Mouse (Mus musculus) gonadal fat pad, adult 2 months (tissue): Measurements from ENCODE around the gene Xpnpep3. TPM values are rescaled to one million over a fixed set of nuclear protein-coding genes. Genes with fewer than 3 reads are reported as not detected.
"Not testable (repeated sequence)": the region's sequence is repeated elsewhere in the genome, so short reads cannot be mapped to it uniquely, and the experiment has no call there.

Source experiments
- DNase-seq: peaks from one replicate; pipeline ENCODE4 v3.0.0-alpha.2; 2012; ENCODE audit warnings: low read depth
- polyA plus RNA-seq: library from polyadenylated mRNA; depleted of rRNA; stranded (reverse); fragments of >200 nt; gene quantifications from 2 replicates; pipeline ENCODE4 v1.2.3, GENCODE M21; 2012

Xpnpep3 gene
- polyA plus RNA-seq, 1 experiment = 13.3 TPM

- no peak for DNase-seq
Measured at GRCm38 (mm10) chr15:81399297-81399637, 671 bp upstream of the Xpnpep3 start.

DNA sequence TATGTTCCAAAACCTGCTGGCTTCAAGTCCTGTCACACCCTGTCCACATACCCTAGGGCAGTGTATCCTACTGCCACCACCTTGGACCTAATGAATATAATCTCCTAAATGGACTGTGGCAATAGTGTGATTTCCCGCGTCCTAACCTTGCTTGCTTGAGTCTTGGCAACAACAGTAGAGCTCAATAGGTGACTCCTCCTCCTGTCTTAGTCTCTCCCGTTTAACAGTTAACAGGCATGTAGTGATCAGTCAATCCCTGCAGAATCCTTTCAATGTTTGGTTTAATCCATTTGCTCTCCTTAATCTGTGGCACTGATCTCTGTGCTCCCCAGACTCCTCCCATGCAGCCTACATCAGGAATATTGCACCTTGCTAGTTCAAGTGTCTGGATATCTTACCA, 5.1 kb downstream of the Xpnpep3 start:
- peak; percentile 84 for DNase-seq

DNA sequence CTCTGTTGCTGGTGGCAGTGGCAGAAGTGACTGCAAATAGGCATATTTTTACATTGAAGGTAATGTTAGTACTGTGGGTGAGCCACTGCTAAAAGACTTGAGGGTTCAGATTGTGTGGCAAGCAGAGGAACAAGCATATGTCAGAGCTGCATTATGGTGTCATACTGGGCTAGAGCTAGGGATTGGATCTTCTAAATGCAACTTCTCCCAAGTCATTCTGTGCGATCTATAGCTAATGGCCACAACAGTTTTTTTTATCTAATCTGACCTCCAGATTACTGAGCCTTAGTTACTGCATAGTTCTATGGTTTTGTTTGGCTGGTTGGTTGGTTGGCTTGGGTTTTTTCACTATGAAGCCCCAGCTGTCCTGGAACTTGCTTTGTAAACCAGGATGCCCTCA, 8.3 kb downstream of the Xpnpep3 start, which contains the start of gene Dnajb7:
Gene Dnajb7 (minus strand): TSS at position 101 of the 400 bp plus-strand sequence.
- DNase-seq = no peak

DNA sequence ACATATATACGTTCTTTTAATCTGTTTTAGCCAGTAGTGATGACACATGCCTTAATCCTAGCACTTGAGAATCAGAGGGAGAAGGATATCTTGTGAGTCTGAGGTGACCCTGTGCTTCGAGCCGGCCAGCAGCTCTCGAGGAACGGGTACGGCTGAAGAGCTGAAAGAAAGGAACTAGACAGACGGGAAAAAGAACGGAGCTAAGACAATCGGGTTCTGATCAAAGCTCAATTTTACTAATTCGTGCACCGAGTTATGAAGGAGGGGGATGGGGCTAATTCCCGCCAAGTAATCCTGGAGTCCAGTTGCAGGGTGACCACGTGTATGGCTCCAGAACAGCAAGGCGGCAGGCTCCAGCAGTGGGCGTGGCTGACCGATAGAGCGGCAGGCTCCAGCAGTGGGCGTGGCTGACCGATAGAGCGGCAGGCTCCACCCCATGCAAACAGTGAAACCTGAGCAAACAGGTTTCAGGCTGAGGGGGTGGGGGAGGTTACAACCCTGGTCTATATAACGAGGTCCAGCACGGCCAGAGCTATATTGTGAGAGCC, 16.9 kb downstream of the Xpnpep3 start:
- not testable (repeated sequence) for DNase-seq

DNA sequence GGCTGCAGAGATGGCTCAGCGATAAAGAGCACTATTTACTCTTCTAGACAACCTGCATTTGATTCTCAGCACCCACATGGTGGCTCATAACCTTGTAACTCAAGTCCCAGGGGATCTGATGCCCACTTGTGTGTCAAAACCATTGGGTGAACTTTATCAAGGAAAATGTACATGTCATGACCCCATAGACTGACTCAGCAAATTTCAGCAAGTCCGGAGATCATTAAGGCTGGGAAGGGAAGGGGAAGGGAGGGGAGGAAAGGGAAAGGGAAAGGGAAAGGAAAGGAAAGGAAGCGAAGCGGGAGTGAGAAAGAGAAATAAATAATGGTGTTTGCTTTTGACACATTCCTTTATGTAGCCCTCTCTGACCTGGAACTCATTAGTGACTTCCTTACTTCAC, 18.1 kb downstream of the Xpnpep3 start:
- no peak for DNase-seq

DNA sequence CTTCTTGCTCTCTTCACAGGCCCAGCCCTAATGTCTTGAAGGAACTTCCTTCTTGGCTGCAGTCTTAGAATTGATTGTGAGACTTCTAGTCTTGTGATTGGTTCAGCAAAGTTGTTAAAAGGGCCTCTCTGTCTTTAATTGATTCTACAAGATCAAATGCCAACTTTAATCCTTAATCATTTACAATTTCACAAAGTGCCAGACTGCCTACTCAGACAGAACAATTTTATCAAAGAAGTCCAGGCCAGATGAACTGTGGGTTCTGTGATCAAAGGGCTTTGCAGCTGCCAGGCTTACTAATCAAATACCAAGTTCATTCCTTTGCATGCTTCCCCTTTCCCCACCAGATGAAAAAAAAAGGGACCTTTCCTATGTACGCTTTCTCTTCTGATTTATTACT, 21.5 kb downstream of the Xpnpep3 start:
- no peak for DNase-seq

- no peak for DNase-seq
Measured at GRCm38 (mm10) chr15:81422156-81422681, 22.3 kb downstream of the Xpnpep3 start.

- no peak for DNase-seq
Measured at GRCm38 (mm10) chr15:81425311-81425710, 25.4 kb downstream of the Xpnpep3 start.

DNA sequence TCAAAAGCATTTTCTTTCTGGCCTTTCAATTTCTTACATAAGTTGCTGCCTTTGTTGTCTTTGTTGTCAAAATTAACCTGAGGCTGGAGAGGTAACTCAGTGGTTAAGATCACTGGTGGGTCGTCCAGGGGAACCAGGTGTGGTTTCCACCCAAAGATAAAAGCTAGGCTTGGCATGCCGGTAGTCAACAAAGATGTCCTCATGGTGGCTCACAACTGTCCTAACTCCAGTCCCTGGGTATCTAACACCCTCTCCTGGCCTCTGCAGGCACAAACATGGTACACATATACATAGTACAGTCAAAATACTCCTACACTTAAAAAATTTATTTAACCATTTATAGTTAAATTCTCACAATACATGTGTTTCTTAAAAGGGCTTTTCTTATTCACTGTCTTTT, 28.0 kb downstream of the Xpnpep3 start:
- DNase-seq = no peak

GRCm38 (mm10) chr15:81431195-81431594, 31.3 kb downstream of the Xpnpep3 start:
- peak; percentile 70 for DNase-seq

DNA sequence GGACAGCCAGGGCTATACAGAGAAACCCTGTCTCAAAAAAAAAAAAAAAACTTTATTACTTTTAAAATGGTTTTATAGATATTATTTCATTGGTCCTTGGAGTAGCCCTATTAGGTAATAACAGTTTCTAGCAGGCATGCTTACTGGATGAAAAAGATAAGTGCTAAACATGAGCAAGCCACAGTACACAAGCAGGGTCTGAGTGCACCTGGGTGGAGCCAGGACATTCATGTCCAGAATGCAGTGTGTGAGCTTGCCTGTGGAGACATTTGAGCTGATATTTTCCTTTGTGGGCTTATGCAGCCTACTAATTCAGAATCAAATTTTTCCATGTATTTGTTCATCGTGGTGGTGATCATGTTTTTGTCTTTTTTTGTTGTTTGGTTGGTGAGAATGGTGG, 38.4 kb downstream of the Xpnpep3 start:
- DNase-seq = no peak

- no peak for DNase-seq
Measured at GRCm38 (mm10) chr15:81439236-81439635, 39.3 kb downstream of the Xpnpep3 start.

- DNase-seq = no peak
Measured at GRCm38 (mm10) chr15:81448463-81448862, 48.5 kb downstream of the Xpnpep3 start.

DNA sequence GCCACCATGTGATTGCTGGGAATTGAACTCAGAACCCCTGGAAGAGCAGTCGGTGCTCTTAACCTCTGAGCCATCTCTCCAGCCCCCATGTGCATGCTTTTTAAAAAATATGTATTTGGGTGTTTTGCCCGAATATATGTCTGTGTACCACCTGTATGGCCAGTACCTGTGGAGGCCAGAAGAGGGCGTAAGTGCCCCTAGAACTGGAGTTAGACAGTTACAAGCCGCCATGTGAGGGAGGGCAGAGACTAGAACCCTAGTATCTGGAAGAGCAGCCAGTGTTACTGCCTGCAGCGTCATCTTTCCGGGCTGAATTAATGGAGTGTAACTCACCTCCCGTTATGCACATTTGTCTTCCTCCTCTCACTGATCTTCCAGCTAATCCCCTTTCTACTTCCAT, 61.6 kb downstream of the Xpnpep3 start:
- no peak for DNase-seq

- DNase-seq = no peak
Measured at GRCm38 (mm10) chr15:81465016-81465660, 65.2 kb downstream of the Xpnpep3 start.

DNA sequence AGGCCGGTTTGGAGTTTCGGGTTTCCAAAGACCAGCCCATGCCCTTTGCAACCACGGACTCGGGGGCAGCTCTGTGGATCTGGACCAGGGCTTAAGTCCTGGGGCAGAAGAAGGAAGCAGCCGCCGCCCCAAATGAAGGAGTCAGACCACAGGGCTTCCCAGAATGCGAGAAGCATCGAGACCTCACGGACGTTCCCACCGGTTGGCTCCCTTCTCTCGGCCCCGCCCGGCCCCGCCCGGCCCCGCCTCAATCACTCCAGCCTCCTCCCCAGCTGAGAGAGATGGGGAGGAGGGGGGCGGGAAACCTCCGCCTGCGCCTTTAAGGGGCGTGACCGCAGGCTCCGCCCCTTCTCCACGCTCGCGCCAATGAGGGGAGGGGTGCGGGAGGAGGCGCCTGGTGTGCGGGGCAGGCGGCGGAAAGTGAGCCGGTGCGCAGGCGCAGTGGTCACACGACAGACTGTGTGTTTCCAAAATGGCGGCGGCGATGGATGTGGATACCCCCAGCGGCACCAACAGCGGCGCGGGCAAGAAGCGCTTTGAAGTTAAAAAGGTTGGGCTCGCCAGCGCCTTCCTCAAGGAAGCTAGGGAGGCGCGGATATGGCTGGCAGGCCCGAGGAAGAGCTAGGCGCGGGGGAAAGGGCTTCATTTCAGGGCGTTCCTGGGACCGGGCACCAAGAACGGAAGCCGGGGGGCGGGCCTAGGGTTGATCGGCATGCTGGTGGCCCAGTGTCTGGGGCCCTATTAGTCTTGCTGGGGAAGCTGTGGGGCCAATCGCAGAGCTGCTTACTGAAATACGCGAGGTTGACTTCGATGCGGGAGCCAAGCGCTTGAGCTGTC, 66.2 kb downstream of the Xpnpep3 start, which contains the start of gene Rbx1:
Gene Rbx1 (plus strand): TSS at position 396 of the 837 bp plus-strand sequence.
- DNase-seq = peak; percentile 66

DNA sequence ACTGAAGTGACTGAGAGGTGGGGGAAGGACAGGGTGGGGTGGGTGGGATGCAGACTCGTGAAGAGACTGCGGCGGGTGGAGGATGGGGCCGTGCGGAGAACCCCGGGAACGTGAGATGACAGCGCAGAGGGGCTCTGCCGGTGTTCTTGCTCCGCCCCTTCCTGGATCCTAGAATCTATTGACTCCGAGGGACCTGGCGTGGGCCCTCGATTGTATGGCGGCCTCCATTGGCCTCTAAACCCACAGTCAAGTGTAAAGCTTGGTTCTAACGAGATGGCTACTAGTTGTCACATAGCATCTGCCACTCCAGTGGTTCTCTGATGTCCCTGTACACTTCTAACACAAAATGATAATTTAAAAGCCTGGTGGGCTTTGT, 66.8 kb downstream of the Xpnpep3 start:
- no peak for DNase-seq

- no peak for DNase-seq
Measured at GRCm38 (mm10) chr15:81470735-81471134, 70.8 kb downstream of the Xpnpep3 start.

GRCm38 (mm10) chr15:81472256-81472655, 72.3 kb downstream of the Xpnpep3 start:
- no peak for DNase-seq

GRCm38 (mm10) chr15:81475654-81476053, 75.7 kb downstream of the Xpnpep3 start:
- no peak for DNase-seq

DNA sequence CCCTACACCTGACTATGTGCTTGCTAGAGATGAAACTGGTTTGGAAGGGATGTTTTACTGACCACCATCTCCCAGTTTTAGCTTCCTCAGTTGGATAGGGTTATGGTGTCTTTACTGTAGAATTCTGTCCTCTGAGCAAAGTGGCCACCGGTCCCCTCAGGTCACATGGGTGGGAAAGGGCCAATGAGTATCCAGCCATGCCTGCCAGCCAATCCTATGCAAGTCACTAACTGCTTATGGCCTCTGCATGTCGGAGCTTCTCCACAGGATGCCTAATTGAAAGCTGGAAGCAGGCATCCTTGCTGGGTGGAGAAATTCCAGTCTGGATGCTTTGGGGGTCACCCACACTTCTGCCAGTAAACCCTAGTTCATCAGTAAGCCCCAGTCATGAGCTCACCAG, 76.7 kb downstream of the Xpnpep3 start:
- DNase-seq = no peak

DNA sequence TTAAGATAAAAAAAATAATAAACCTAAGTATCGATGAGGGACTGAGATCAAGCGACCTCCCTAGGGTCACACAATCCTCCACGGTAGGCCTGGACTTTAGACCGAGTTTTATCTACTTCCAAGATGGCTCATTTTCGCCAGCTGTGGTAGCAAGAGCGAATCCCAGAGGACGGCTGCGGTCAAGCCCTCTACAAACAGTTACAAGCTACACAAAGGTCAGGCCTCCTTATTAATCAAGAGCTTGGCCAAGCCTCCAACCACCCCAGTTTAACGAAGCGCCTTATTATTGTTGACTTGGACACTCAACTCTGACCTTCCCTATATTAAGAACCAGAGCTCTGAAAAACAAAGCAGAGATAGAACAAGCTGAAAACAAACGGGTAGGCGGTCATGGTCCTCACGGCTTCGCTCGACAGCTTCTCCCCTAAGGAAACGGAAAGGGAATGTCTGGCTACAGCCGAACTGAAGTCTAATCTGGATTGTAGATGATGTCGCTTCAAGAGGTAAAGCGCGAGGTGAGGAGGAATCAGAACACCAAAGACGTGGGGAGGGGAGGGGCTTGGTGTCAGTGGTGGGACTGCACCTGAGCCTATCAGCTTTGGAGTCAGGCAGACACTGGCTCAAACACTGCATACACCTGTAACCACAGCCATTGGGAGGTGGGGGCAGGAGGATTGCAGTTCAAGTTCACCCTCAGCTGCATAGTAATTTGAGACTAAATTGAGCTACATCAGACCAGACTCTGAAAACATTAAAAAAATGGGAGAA, 79.7 kb downstream of the Xpnpep3 start:
- no peak for DNase-seq
